Mouse (Mus musculus): ENCODE measurements around the gene Elmo2.
A peak's percentile ranks its signal among the peaks of the same experiment; 100 is the strongest.

Elmo2 gene

DNA sequence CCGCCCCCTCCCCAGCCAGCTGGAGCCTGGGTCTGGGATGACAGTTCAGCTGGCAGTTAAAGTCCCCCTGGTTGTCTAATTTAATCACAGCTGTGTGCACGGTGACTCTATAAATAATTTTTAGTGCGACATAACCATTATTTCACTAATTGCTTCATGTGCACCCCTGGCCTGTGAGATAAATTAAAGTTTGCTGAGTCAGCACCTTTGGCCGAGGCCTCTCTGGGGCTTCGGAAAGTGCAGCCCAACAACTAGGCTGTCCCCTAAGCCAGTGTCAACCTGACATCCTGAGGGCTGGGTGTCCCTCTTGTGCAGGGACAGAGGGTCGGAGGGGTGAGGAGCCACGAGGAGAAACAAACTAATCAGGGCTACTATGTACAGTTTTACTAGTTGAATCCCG lies 66.4 kb downstream of the Elmo2 start:
- no peak for DNase-seq (ENCODE audit: low spot score in 2 of 2)

DNA sequence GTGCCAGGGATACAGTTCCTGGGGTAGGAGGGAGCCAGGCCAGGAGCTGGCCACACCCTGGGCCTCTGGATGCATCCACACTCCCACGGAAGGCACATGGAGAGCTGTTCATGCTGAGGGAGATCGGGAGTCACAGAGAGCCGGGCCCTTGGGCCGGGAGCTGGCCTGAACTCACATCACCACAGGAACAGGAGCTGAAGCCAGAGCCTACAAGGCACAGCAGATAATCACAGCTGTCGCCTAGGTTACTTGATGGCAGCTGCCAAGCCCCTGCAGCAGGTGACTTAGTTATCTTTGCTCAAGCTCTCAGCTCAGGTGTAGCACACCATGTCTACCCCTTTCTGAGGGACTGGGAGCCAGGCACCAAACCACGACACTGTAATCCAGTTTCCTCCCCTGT lies 68.0 kb downstream of the Elmo2 start:
- no peak for DNase-seq (ENCODE audit: low spot score in 2 of 2)

DNA sequence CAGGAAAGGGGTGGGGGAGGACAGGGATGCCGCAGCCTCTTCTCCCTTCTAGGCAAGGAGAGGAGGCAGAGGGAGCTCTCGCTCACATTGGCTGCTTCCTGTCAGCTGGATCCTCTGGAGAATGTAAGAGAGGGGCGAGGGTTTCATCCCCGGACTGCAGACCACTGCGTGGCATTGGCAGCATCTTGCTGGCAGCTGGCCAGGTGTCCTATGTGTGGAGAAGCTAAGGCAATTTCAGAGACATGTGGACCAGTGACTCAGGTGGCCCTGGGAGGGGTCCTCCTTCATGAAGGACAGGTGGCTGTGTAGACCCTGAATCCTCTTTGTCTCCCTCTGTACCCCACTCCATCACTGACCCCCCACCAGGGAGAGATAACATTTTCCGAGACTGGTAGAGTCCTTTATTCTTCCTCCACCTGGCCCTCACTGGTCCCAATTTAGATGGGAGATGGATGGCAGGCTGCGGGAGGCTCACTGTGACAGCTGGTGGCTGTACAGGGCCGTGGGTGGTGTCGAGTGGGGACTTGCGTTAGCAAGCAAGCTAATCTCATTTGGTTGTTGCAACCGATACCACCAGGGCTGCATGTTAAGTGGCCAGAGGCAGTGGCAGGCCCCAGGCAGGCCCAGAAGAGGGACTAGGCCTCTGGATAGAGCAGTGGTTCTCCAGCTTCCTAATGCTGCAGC lies 69.0 kb downstream of the Elmo2 start:
- DNase-seq (ENCODE audit: low spot score in 2 of 2) = peak in 1 of 2 experiments; percentile 52

DNA sequence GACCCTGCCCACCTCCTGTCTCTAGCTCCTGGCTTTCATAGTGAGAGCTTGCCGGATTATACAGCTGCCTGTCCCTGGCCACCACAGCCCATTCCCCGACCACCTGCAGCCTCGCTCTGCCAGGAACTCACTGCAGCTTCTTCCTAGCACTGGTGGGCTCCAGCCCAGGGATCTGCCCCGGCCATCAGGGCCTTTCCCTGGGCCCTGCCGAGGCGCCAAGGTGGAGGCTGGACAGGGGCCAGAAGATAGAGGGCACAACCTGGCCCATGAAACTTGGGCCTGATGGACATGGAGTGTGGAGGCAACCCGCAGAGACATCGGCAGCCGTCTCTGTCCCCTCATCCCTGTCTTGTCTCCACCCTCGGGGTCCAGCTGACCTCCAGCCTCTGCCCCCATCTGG lies 70.1 kb downstream of the Elmo2 start:
- no peak for DNase-seq (ENCODE audit: low spot score in 2 of 2)

DNA sequence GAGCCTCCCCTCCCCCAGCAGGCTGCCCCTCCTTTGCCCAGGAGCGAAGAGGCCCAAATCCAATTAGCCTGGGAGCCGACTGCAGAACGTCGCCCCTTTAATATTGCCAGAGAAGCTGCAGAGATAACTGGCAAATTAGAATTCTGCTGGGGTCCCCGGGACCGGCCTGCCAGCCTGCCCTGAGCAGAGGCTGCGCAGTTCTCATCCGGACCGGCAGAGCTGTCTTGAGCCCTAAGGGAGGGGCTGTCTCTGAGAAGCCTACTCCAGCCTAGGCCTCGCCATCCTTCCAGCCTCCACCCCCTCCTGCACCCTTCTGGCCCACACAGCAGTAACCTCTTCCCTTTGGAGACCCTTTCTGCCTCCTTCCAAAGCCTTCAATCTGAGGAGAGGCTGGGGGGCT lies 72.4 kb downstream of the Elmo2 start:
- DNase-seq (ENCODE audit: low spot score in 2 of 2) = no peak

DNA sequence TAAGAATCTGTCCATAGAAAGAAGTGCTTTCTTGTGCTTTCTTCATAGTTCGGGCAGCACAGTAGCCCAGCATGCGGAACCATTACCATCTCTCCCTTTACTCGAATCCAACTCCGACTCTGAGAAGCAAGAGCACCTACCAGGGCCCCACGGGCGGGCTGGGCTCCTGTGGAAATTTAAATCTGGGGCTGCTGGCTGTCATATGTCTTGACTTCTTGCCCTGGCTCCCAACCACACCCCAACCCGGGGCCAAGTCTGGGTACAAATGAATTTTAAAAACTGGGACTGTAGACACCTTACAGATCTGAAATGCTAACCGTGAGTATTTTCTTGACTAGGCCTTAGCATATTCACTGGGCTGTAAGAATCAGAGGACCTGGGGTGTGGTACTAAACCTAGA lies 73.0 kb downstream of the Elmo2 start:
- no peak for DNase-seq (ENCODE audit: low spot score in 2 of 2)

DNA sequence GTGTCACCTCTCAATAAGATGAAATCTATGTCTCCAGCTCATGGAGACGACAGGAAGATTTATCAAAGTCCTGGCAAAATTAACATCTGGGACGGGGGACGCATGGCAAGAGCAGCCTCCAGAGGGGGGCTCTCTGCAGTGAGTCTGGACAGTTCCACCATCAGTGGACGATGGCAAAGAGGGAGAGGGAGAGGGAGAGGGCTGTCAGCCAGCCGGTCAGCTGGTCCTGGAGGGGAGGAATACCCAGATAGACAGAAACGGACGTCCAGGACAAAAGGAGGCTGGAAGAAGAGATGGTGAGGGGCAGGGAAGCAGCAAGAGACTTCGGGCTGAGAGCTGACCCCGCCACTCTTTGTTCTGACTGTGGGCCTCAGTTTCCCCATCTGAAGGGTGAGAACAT lies 73.5 kb downstream of the Elmo2 start:
- DNase-seq (ENCODE audit: low spot score in 2 of 2) = no peak

DNA sequence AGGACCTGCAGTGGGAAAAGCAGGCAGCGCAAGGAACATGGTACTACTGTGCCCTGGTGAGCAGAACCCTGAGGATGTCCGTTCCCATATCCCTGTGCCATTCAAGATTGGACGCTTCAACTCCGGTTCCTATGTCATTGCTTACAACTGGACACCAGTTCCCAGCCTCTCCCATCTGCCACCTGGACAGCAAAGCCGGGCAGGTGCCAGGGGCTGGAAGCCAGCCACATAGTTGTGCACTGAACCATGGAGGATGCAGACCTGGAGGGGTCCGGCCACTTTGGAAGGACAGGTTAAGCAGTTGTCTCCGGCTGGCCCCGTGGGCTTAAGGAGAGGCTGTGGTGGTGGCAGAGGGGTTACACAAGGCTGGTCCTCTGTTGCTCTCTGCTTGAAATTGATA lies 73.9 kb downstream of the Elmo2 start:
- no peak for DNase-seq (ENCODE audit: low spot score in 2 of 2)

DNA sequence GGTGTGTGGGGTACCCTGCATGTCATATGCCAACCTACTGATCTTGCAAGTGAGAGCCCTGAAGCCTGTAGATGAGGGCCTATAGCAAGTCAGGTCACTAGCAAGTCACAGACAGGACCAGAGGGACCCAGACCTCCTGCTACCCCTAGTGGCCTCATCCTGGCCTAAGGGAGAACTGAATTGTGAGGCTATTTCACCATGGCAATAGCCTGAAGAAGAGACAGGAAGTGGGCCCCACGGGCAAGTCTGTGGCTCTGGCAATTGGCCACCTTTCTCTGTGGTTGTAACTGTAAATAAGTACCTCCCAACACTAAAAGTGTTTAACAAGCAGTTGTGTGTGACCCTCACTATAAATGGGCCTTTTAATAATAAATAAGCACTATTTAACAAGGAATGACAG lies 75.4 kb downstream of the Elmo2 start:
- DNase-seq (ENCODE audit: low spot score in 2 of 2) = no peak

DNA sequence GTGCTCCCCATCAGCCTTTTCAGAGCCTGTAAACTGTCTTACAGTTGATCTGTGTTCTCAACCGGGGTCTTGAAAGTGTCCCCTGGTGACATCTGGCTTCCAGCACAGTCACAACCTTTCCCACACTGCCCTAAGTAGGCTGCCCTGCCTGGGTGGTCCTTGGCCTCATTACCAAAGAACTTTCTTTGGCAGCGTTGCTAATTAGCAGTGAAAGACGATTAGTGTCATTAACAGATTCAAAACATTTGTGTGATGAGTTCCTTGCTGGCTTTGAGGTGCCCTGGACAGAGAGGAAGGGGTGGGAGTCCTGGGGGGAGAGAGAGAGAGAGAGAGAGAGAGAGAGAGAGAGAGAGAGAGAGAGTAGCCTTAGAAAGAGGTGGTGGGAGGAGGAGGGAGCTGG lies 77.3 kb downstream of the Elmo2 start:
- no peak for DNase-seq (ENCODE audit: low spot score in 2 of 2)

DNA sequence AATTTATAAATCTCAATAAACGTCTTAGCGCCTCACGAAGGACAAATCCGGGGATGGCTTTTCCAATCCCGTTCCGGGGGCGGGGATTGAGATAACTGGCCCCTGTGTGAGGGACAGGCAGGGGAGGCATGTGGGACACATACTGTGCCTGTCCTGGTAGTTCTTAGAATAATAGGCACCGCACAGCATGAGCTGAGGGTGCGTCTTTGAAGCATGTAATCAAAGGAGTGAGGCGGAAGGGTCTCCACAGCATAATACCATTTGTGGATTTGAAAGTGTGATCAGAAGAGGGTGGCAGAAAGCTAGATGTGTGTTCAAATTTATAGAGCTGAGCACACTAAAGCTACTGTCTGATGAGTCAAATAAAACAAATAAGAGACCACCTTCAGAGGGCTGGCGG lies 79.9 kb downstream of the Elmo2 start:
- DNase-seq (ENCODE audit: low spot score in 2 of 2) = no peak

DNA sequence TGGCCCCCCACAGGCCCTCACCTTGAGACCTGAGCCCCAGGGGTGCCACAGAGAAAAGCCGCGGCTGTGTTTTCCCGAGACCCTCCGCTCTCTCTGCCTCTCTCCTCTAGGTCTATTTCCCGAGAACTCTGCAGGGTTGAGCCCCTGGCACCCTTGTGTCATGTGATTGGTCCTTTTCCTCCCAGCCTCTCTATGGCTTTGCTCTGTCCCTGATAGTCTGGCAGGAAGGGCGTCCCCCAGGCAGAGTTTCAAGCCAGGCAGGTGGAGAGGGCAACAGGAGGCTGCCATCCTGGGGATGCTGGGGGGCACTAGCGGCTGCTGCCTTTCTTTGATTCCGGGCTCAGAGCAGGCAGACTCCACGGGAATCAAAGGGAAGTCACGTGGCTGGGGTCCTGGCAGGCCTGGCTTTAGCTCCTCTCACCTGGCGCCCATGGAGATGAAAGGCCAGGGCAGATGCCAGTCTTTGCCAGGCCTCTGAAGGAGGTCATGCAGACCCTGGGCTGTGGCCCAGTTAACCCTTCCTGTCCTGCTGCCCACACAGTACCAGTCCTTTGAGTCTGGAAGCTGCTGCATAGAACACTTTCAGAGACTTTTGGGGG lies 83.1 kb downstream of the Elmo2 start:
- no peak for DNase-seq (ENCODE audit: low spot score in 2 of 2)

DNA sequence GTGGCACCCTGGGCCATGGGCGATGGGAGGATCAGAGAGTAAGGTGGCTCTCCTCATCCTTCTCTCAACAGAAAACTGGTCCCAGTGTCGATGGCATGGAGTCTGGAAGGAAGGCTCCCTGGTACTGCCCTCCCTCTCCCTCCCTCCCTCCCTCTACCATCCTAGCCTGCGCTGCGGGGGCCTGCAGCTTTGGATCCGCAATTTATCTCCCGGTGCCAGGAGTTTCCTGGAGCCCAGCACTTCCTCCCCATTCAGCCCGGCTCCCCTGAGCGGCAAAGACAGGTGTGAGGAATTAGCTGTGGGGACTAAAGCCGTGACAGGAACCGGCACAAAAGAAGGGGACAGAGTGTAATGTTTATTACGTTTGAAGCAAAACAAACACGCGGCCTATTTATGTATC lies 83.7 kb downstream of the Elmo2 start:
- no peak for DNase-seq (ENCODE audit: low spot score in 2 of 2)

DNA sequence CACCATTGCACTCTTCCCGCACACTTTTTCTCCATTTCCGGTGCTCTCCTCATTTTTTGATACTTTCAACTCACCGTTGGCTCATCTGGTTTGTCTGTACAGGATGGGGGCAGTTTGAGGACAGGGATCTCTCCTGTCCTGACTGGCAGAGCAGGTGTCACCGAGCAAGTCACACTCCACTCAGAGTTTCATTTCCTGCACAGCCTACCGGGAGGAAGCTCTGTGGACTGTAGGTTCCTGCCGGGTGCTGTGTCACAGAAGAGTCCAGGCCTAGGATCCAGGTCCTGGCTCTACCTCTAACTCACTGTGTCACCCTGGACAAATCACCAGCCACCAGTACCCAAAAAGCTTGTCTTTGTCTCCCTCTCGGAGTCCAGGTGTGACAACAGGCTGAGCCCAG lies 84.5 kb downstream of the Elmo2 start:
- no peak for DNase-seq (ENCODE audit: low spot score in 2 of 2)

DNA sequence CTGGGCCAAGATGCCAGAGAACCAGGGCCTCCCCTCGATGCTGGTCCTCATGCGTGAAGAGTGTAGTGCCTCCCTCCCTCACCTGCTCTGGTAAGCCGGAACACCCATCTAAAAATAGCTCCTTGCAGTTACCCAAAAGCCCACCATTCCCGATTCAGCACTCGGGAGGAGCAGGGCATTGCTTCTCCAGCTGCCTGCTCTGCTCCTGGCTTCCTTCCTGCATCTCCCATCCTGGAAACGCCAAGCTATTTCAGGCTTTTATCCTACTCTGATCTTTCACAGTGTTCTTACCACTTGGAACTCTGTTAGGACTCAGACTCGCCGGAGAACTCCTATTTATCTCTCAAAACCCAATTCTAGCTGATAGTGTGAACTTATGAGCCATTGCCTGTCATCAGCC lies 85.9 kb downstream of the Elmo2 start:
- DNase-seq (ENCODE audit: low spot score in 2 of 2) = no peak

DNA sequence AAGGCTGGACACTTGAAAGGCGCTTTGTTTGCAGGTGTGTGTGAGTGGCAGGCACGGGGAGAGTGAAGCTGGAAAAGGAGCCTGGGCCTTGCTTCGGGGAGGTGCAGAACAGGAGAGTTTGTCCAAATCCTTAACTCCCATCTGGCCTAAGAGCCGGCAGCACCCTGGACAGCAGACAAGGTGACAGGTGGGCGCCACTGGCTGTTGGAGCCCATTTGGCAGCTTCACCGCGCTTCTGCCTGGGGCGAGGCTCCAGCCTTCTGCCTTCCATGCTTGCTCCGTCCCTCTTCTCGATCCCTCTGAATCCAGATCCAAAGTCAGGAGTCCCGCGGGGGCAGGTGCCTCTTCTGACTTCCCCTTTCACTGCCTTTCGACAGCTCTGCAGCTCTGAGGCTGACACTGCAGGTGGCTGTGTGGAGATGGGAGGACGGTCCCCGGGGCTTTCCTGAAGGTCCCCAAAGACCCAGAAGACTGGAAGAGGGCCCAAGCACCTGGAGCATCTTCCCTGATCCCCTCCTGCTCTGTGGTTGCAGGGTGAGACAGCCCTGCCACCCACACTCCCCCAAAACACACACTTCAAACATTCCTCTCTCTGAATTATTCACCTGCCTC lies 86.6 kb downstream of the Elmo2 start:
- no peak for DNase-seq (ENCODE audit: low spot score in 2 of 2)

DNA sequence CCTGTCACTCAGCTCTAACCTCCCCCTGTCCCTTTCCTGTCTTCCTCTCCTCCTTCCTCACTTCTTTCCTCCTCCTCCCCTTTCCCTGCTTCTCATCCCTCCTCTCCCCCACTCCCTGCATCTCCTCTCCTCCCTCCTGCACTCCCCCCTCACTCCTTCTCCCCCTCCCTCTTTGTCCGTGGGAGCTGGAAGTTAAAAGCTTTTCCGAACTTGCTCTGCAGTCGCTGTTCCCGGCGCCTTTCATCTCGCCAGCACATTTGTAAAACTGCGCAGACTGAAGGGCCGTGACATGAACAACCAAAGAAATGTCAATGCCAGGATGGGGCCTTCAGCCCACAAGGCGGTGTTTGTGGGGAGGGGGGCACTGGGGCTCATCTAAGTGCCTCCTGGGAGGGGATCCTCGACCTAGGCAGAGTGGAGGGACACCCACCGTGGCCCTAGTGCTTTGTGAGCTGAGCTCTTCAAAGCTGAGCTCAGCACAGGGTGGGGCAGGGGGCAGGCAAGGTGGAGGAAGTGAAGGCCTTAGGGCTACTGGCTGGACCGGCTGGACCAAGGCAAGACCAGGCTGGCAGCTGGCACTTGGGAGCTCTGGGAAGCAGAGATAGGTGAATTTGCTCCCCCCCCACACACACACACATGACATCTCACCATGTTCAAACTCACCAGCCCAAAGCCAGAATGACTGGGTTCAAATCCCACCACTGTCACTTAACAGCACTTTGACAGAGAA lies 87.7 kb downstream of the Elmo2 start:
- no peak for DNase-seq (ENCODE audit: low spot score in 2 of 2)

Measured in frontal cortex, postnatal 25 days (tissue).